Mouse (Mus musculus) midbrain, embryonic 16.5 days (tissue): ENCODE results near the gene Plekhh2. TPM values are rescaled to one million over a fixed set of nuclear protein-coding genes. Genes with fewer than 3 reads are reported as not detected.

ENCODE experiments used
- ATAC-seq: fragments of 200-750 bp; cut with Nextera tagmentation; 2 replicates; pipeline ENCODE4 v1.8.0; 2017; ENCODE audit warnings: moderate TSS enrichment
- H3K27ac ChIP-seq: fragments of 300-500 bp; sonication (generic); 2 replicates; pipeline ENCODE4 v1.5.1; 2014; ENCODE audit warnings: mild to moderate bottlenecking, low read length, mixed read lengths
- H3K27me3 ChIP-seq: fragments of 300-500 bp; sonication (generic); 2 replicates; pipeline ENCODE4 v1.6.1; 2014; ENCODE audit warnings: low read depth, low read length, mixed read lengths; ENCODE audit not compliant: control insufficient read depth, insufficient read depth
- H3K36me3 ChIP-seq: fragments of 300-500 bp; sonication (generic); 2 replicates; pipeline ENCODE4 v1.6.1; 2014; ENCODE audit warnings: mild to moderate bottlenecking, low read length, moderate library complexity, mixed read lengths; ENCODE audit not compliant: control insufficient read depth, insufficient read depth
- H3K4me1 ChIP-seq: fragments of 300-500 bp; sonication (generic); 2 replicates; pipeline ENCODE4 v1.6.1; 2014; ENCODE audit warnings: mild to moderate bottlenecking, low read length, mixed read lengths; ENCODE audit not compliant: control insufficient read depth, insufficient read depth
- H3K4me2 ChIP-seq: fragments of 300-500 bp; sonication (generic); 2 replicates; pipeline ENCODE4 v1.6.1; 2014; ENCODE audit warnings: mild to moderate bottlenecking, low read length, mixed read lengths
- H3K4me3 ChIP-seq: fragments of 300-500 bp; sonication (generic); 2 replicates; pipeline ENCODE4 v1.5.1; 2014; ENCODE audit warnings: low read depth, mild to moderate bottlenecking, low read length, moderate library complexity, mixed read lengths
- H3K9ac ChIP-seq: fragments of 300-500 bp; sonication (generic); 2 replicates; pipeline ENCODE4 v1.6.1; 2014; ENCODE audit warnings: low read depth, low read length, mixed read lengths
- H3K9me3 ChIP-seq: fragments of 300-500 bp; sonication (generic); replicated peaks from 2 replicates; pipeline ENCODE4 v1.6.1; 2014; ENCODE audit warnings: mild to moderate bottlenecking, low read length, mixed read lengths; ENCODE audit not compliant: control insufficient read depth, poor library complexity, severe bottlenecking
- WGBS: fragments of 180-500 bp; shearing (Covaris S2); extraction: QIAGEN DNeasy Blood & Tissue Kit; methylation state at CpG from one replicate; pipeline ENCODE4 v1.1.7; 2014; 5-methylcytosine and 5-hydroxymethylcytosine counted together
- polyA plus RNA-seq: library from polyadenylated mRNA; unstranded; fragments of >200 nt; fragmentation: Nextera tagmentation; extraction: Ambion mirVana; gene quantifications from 2 replicates; pipeline ENCODE4 v1.2.1, GENCODE M21; 2015

Gene Plekhh2
- polyA plus RNA-seq, 1 experiment from 2014 or later: 2.3 TPM

DNA sequence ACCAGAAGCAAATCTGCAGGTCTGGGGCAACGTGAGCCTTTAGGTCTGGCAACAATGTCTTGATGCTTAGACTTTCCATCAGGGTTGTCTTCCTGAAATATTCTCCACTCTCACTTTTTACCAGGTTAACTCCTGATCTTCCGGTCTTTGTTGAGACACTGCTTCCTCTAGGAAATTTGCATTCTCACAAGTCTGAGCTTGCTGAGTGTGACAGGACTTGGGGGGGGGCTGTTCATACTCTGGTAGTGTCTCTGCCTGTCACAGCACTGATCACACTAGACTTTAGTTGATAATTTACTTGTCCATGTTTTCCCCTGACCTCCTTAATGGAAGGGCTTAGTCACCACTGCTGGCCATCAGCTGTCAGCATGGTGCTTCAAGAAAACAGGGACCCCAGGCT lies 24.3 kb upstream of the Plekhh2 start:
- no peak overlapping the region for H3K9ac ChIP-seq
- H3K4me2 ChIP-seq: no peak overlapping the region
- no peak for ATAC-seq
- H3K27me3 ChIP-seq: no peaks in the 10 kb centered on the region
- 96% methylated on average over 2 of the region's 2 CpGs for WGBS
- no peak overlapping the region for H3K4me3 ChIP-seq
- no peaks in the 10 kb centered on the region for H3K4me1 ChIP-seq
- H3K36me3 ChIP-seq: no peaks in the 10 kb centered on the region
- no peak overlapping the region for H3K27ac ChIP-seq
- H3K9me3 ChIP-seq: no peaks in the 10 kb centered on the region

- Histone ChIP-seq H3K27ac (no peak overlapping the region), H3K4me3 (no peak overlapping the region)
- ATAC-seq: no peak
Measured at GRCm38 (mm10) chr17:84492255-84492880, 19.3 kb upstream of the Plekhh2 start.

DNA sequence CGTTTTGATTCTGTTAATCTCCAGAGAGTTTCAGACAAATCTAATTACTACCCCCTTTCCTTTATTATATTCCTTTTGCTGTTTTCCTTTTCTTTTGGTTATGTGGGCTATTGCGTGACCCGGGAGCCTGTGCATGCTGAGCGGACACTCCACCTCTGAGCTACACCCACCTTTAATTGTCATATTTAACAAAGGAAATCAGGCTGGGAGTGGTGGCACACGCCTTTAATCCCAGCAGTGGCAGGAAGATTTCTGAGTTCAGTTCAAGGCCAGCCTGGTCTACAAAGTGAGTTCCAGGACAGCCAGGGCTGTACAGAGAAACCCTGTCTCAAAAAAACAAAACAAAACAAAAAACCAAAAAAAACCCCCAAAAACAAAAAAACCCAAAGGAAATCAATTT lies 14.7 kb upstream of the Plekhh2 start:
- 83% methylated on average over 5 of the region's 5 CpGs for WGBS
- Histone ChIP-seq H3K4me3 (no peak overlapping the region), H3K36me3 (no peaks in the 10 kb centered on the region), H3K9me3 (no peaks in the 10 kb centered on the region), H3K27ac (no peak overlapping the region), H3K4me2 (no peak overlapping the region), H3K4me1 (no peaks in the 10 kb centered on the region), H3K27me3 (no peaks in the 10 kb centered on the region), H3K9ac (no peak overlapping the region)
- no peak for ATAC-seq

More at GRCm38 (mm10) chr17:84492255-84492880, 19.3 kb upstream of the Plekhh2 start:
- Histone ChIP-seq H3K36me3 (no peaks in the 10 kb centered on the region), H3K4me1 (no peaks in the 10 kb centered on the region), H3K27me3 (no peaks in the 10 kb centered on the region), H3K9ac (no peak overlapping the region), H3K9me3 (no peaks in the 10 kb centered on the region), H3K4me2 (no peak overlapping the region)
- 10% methylated on average over 5 of the region's 5 CpGs for WGBS

- no peaks in the 10 kb centered on the region for H3K9me3 ChIP-seq
- H3K27me3 ChIP-seq: no peaks in the 10 kb centered on the region
- H3K27ac ChIP-seq: no peak overlapping the region
- no peak overlapping the region for H3K9ac ChIP-seq
- H3K4me1 ChIP-seq: no peaks in the 10 kb centered on the region
- no peaks in the 10 kb centered on the region for H3K36me3 ChIP-seq
- no peak for ATAC-seq
- no peak overlapping the region for H3K4me3 ChIP-seq
- no peak overlapping the region for H3K4me2 ChIP-seq
- 65% methylated on average over 2 of the region's 2 CpGs for WGBS
Measured at GRCm38 (mm10) chr17:84497559-84497958, 14.1 kb upstream of the Plekhh2 start.

GRCm38 (mm10) chr17:84497972-84498604 lies 13.6 kb upstream of the Plekhh2 start:
- 62% methylated on average over 3 of the region's 3 CpGs for WGBS
- H3K27me3 ChIP-seq: no peaks in the 10 kb centered on the region

GRCm38 (mm10) chr17:84498639-84499038 lies 13.1 kb upstream of the Plekhh2 start:
- Histone ChIP-seq H3K9me3 (no peaks in the 10 kb centered on the region), H3K4me3 (no peak overlapping the region), H3K9ac (no peak overlapping the region), H3K4me2 (no peak overlapping the region), H3K27ac (no peak overlapping the region), H3K36me3 (no peaks in the 10 kb centered on the region), H3K27me3 (no peaks in the 10 kb centered on the region), H3K4me1 (no peaks in the 10 kb centered on the region)
- ATAC-seq: no peak
- WGBS: 23% methylated on average over 5 of the region's 5 CpGs

More at GRCm38 (mm10) chr17:84497972-84498604, 13.6 kb upstream of the Plekhh2 start:
- H3K36me3 ChIP-seq: no peaks in the 10 kb centered on the region
- H3K9ac ChIP-seq: no peak overlapping the region
- no peaks in the 10 kb centered on the region for H3K9me3 ChIP-seq
- no peaks in the 10 kb centered on the region for H3K4me1 ChIP-seq
- no peak overlapping the region for H3K27ac ChIP-seq
- ATAC-seq: no peak
- no peak overlapping the region for H3K4me3 ChIP-seq
- no peak overlapping the region for H3K4me2 ChIP-seq

DNA sequence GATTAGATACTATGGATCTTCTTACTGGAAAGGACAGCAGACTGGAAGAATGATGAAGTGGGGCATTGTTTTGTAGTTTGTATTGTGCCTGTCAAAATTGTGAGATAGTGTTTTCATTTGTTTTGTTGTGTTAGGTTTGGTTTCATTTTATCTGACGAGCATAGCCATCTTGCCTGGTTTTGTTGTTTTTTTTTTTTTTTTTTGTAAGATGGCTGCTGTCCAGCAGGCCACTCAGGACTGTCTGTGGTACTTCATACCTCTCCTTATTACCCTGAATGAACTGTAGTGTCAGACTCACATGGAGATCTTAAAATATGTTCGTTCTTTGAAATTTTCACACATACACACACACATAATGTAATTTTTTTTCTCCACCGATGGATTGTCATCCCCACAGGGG lies 9.4 kb upstream of the Plekhh2 start:
- H3K27me3 ChIP-seq: no peaks in the 10 kb centered on the region
- no peaks in the 10 kb centered on the region for H3K36me3 ChIP-seq
- ATAC-seq: no peak
- H3K4me1 ChIP-seq: no peaks in the 10 kb centered on the region
- no peak overlapping the region for H3K4me3 ChIP-seq
- no peaks in the 10 kb centered on the region for H3K9me3 ChIP-seq
- 84% methylated on average over 3 of the region's 3 CpGs for WGBS
- H3K27ac ChIP-seq: no peak overlapping the region
- H3K4me2 ChIP-seq: no peak overlapping the region
- H3K9ac ChIP-seq: no peak overlapping the region

- Histone ChIP-seq H3K4me2 (no peak overlapping the region), H3K27ac (no peak overlapping the region), H3K27me3 (no peaks in the 10 kb centered on the region), H3K4me1 (0 out of 2 replicates have a peak, but pooled peaks cover 2% of the 10 kb centered on the region), H3K9ac (no peak overlapping the region), H3K4me3 (no peak overlapping the region), H3K9me3 (no peaks in the 10 kb centered on the region), H3K36me3 (no peaks in the 10 kb centered on the region)
- no peak for ATAC-seq
- WGBS: 77% methylated on average over 2 of the region's 2 CpGs
Measured at GRCm38 (mm10) chr17:84505922-84506321, 5.8 kb upstream of the Plekhh2 start.

- peaks cover 10% of the 10 kb centered on the region for H3K4me1 ChIP-seq
- no peak overlapping the region for H3K4me2 ChIP-seq
- no peaks in the 10 kb centered on the region for H3K27me3 ChIP-seq
- WGBS: 15% methylated on average over 3 of the region's 3 CpGs
- ATAC-seq: no peak
- no peaks in the 10 kb centered on the region for H3K9me3 ChIP-seq
- H3K36me3 ChIP-seq: no peaks in the 10 kb centered on the region
- no peak overlapping the region for H3K27ac ChIP-seq
- no peak overlapping the region for H3K4me3 ChIP-seq
- no peak overlapping the region for H3K9ac ChIP-seq
Measured at GRCm38 (mm10) chr17:84508736-84509135, 3.0 kb upstream of the Plekhh2 start.
